Mouse (Mus musculus): ENCODE measurements at regions not wholly inside any gene's neighbourhood (a gene's known extent, or its start where the extent isn't known, plus 50 kb on each side); places are given as distances from the start of the nearest gene placed in this dataset.

- H3K4me3 ChIP-seq (ENCODE audit: insufficient read depth, low read depth, low read length) = no peak overlapping the region
- TF ChIP-seq CTCF (conservative IDR thresholded peaks at IDR 0.05; ENCODE audit: insufficient read depth, insufficient read length, low read depth, low read length) (no peak), POLR2A (IDR thresholded peaks at IDR 0.05; ENCODE audit: low read depth, low read length) (no peak)
- no peak overlapping the region for H3K27ac ChIP-seq (ENCODE audit: insufficient read depth, low read depth, low read length)
- H3K27me3 ChIP-seq (replicated peaks; ENCODE audit: control insufficient read depth, insufficient read depth, low read length) = no peaks in the 10 kb centered on the region; the same call in 1 of the 2 replicates
- H3K4me1 ChIP-seq (ENCODE audit: control insufficient read depth, insufficient read depth, low read length) = no peaks in the 10 kb centered on the region
- peak; percentile 47 for DNase-seq
- 50% methylated on average over 5 of the region's 5 CpGs for WGBS
- H3K36me3 ChIP-seq (ENCODE audit: control insufficient read depth, insufficient read depth, low read length) = no peaks in the 10 kb centered on the region
These were observed 2232.0 kb downstream of the 4930444P10Rik start for GRCm38 (mm10) chr1:13861070-13861511.

GRCm38 (mm10) chr1:13860469-13860868 lies 2232.7 kb downstream of the 4930444P10Rik start:
- no peak for DNase-seq
- Histone ChIP-seq H3K4me1 (ENCODE audit: control insufficient read depth, insufficient read depth, low read length) (no peaks in the 10 kb centered on the region), H3K36me3 (ENCODE audit: control insufficient read depth, insufficient read depth, low read length) (no peaks in the 10 kb centered on the region), H3K4me3 (ENCODE audit: insufficient read depth, low read depth, low read length) (no peak overlapping the region), H3K27me3 (replicated peaks; ENCODE audit: control insufficient read depth, insufficient read depth, low read length) (no peaks in the 10 kb centered on the region; the same call in 1 of the 2 replicates), H3K27ac (ENCODE audit: insufficient read depth, low read depth, low read length) (no peak overlapping the region)
- TF ChIP-seq POLR2A (IDR thresholded peaks at IDR 0.05; ENCODE audit: low read depth, low read length) (no peak), CTCF (conservative IDR thresholded peaks at IDR 0.05; ENCODE audit: insufficient read depth, insufficient read length, low read depth, low read length) (no peak)
- 73% methylated on average over 3 of the region's 3 CpGs for WGBS

- Histone ChIP-seq H3K4me3 (ENCODE audit: insufficient read depth, low read depth, low read length) (no peak overlapping the region), H3K36me3 (ENCODE audit: control insufficient read depth, insufficient read depth, low read length) (no peaks in the 10 kb centered on the region), H3K27me3 (replicated peaks; ENCODE audit: control insufficient read depth, insufficient read depth, low read length) (no peaks in the 10 kb centered on the region; the same call in 1 of the 2 replicates), H3K27ac (ENCODE audit: insufficient read depth, low read depth, low read length) (no peak overlapping the region), H3K4me1 (ENCODE audit: control insufficient read depth, insufficient read depth, low read length) (no peaks in the 10 kb centered on the region)
- no peak for DNase-seq
- WGBS = 45% methylated on average over 3 of the region's 3 CpGs
- TF ChIP-seq POLR2A (IDR thresholded peaks at IDR 0.05; ENCODE audit: low read depth, low read length) (no peak), CTCF (conservative IDR thresholded peaks at IDR 0.05; ENCODE audit: insufficient read depth, insufficient read length, low read depth, low read length) (no peak; the same call in 1 of the 2 replicates)
These were observed 2233.4 kb downstream of the 4930444P10Rik start for GRCm38 (mm10) chr1:13859723-13860122.

- Histone ChIP-seq H3K27ac (ENCODE audit: insufficient read depth, low read depth, low read length) (no peak overlapping the region), H3K4me3 (ENCODE audit: insufficient read depth, low read depth, low read length) (no peak overlapping the region), H3K36me3 (ENCODE audit: control insufficient read depth, insufficient read depth, low read length) (no peaks in the 10 kb centered on the region), H3K4me1 (ENCODE audit: control insufficient read depth, insufficient read depth, low read length) (no peaks in the 10 kb centered on the region), H3K27me3 (replicated peaks; ENCODE audit: control insufficient read depth, insufficient read depth, low read length) (no peaks in the 10 kb centered on the region)
- no peak for TF ChIP-seq CTCF (conservative IDR thresholded peaks at IDR 0.05; ENCODE audit: insufficient read depth, insufficient read length, low read depth, low read length)
- no peak for TF ChIP-seq POLR2A (IDR thresholded peaks at IDR 0.05; ENCODE audit: low read depth, low read length)
- 38% methylated on average over 6 of the region's 6 CpGs for WGBS
- no peak for DNase-seq
These were observed 2234.6 kb downstream of the 4930444P10Rik start for GRCm38 (mm10) chr1:13858371-13859018.

- DNase-seq = no peak
- WGBS = 71% methylated on average over 2 of the region's 2 CpGs
- no peak for TF ChIP-seq CTCF (conservative IDR thresholded peaks at IDR 0.05; ENCODE audit: insufficient read depth, insufficient read length, low read depth, low read length)
- no peaks in the 10 kb centered on the region for H3K36me3 ChIP-seq (ENCODE audit: control insufficient read depth, insufficient read depth, low read length)
- no peak overlapping the region for H3K27ac ChIP-seq (ENCODE audit: insufficient read depth, low read depth, low read length)
- no peak overlapping the region for H3K4me3 ChIP-seq (ENCODE audit: insufficient read depth, low read depth, low read length)
- no peaks in the 10 kb centered on the region for H3K27me3 ChIP-seq (replicated peaks; ENCODE audit: control insufficient read depth, insufficient read depth, low read length)
- no peaks in the 10 kb centered on the region for H3K4me1 ChIP-seq (ENCODE audit: control insufficient read depth, insufficient read depth, low read length)
These were observed 2236.1 kb downstream of the 4930444P10Rik start for GRCm38 (mm10) chr1:13856998-13857397.

- no peak for TF ChIP-seq POLR2A (IDR thresholded peaks at IDR 0.05; ENCODE audit: low read depth, low read length)
- TF ChIP-seq CTCF (conservative IDR thresholded peaks at IDR 0.05; ENCODE audit: insufficient read depth, insufficient read length, low read depth, low read length) = no peak
- 34% methylated on average over 5 of the region's 5 CpGs for WGBS
These were observed 2242.0 kb downstream of the 4930444P10Rik start for GRCm38 (mm10) chr1:13851144-13851543.

GRCm38 (mm10) chr1:13849071-13849470 lies 2244.1 kb downstream of the 4930444P10Rik start:
- no peaks in the 10 kb centered on the region for H3K36me3 ChIP-seq (ENCODE audit: control insufficient read depth, insufficient read depth, low read length)
- 55% methylated on average over 4 of the region's 4 CpGs for WGBS

More at GRCm38 (mm10) chr1:13851144-13851543, 2242.0 kb downstream of the 4930444P10Rik start:
- Histone ChIP-seq H3K27ac (ENCODE audit: insufficient read depth, low read depth, low read length) (no peak overlapping the region), H3K4me1 (ENCODE audit: control insufficient read depth, insufficient read depth, low read length) (no peaks in the 10 kb centered on the region), H3K36me3 (ENCODE audit: control insufficient read depth, insufficient read depth, low read length) (no peaks in the 10 kb centered on the region), H3K27me3 (replicated peaks; ENCODE audit: control insufficient read depth, insufficient read depth, low read length) (no peaks in the 10 kb centered on the region), H3K4me3 (ENCODE audit: insufficient read depth, low read depth, low read length) (no peak overlapping the region)
- DNase-seq = no peak

More at GRCm38 (mm10) chr1:13849071-13849470, 2244.1 kb downstream of the 4930444P10Rik start:
- no peak overlapping the region for H3K27ac ChIP-seq (ENCODE audit: insufficient read depth, low read depth, low read length)
- H3K4me3 ChIP-seq (ENCODE audit: insufficient read depth, low read depth, low read length) = no peak overlapping the region
- no peak for DNase-seq
- no peaks in the 10 kb centered on the region for H3K27me3 ChIP-seq (replicated peaks; ENCODE audit: control insufficient read depth, insufficient read depth, low read length)
- H3K4me1 ChIP-seq (ENCODE audit: control insufficient read depth, insufficient read depth, low read length) = no peaks in the 10 kb centered on the region
- no peak for TF ChIP-seq POLR2A (IDR thresholded peaks at IDR 0.05; ENCODE audit: low read depth, low read length)
- TF ChIP-seq CTCF (conservative IDR thresholded peaks at IDR 0.05; ENCODE audit: insufficient read depth, insufficient read length, low read depth, low read length) = no peak

Measured in kidney, adult 2 months (tissue).